Comparison of ENCODE assay signal across 17 mouse cellular contexts in genomic region chr10:7581401-7581800, GRCm38 (mm10).
"Had no signal": no experiment of that assay in that cellular context is flagged by ENCODE, and none has a peak within 500 bp of the region (broad histone marks: within the 10 kb centered on the region; RNA-seq: fewer than 3 reads in every experiment).

No protein-coding gene starts in this region.

- ATAC-seq: lung, postnatal 0 days had no signal

- H3K4me2 ChIP-seq: lung, embryonic 15.5 days; midbrain, embryonic 11.5 days; midbrain, embryonic 13.5 days; midbrain, embryonic 15.5 days; neural tube, embryonic 12.5 days had no signal

- H3K4me3 ChIP-seq: lung, embryonic 15.5 days; megakaryocyte, embryonic 14.5 days; midbrain, embryonic 13.5 days; midbrain, embryonic 15.5 days; neural tube, embryonic 12.5 days had no signal

- H3K9me3 ChIP-seq: lung, embryonic 15.5 days; megakaryocyte, embryonic 14.5 days; midbrain, embryonic 13.5 days; midbrain, embryonic 15.5 days; neural tube, embryonic 12.5 days had no signal

- H3K27ac ChIP-seq: lung, embryonic 15.5 days; macrophage; midbrain, embryonic 13.5 days; midbrain, embryonic 15.5 days; neural tube, embryonic 12.5 days had no signal

- H3K36me3 ChIP-seq: lung, embryonic 15.5 days; midbrain, embryonic 13.5 days; midbrain, embryonic 15.5 days; neural tube, embryonic 12.5 days had no signal

- DNase-seq: lung, adult 2 months; lung, postnatal 14 days; lung, postnatal 36 days; right cerebral cortex, postnatal 25 days; right cerebral cortex, postnatal 4 days; spleen, adult 18-20 months; thymus, adult 18-20 months; thymus, postnatal 14 days; thymus, postnatal 36 days had no signal

- H3K9ac ChIP-seq: lung, embryonic 15.5 days; midbrain, embryonic 13.5 days; midbrain, embryonic 15.5 days; neural tube, embryonic 12.5 days had no signal

- H3K27me3 ChIP-seq: lung, embryonic 15.5 days; midbrain, embryonic 13.5 days; midbrain, embryonic 15.5 days had no signal

- H3K4me1 ChIP-seq: lung, embryonic 15.5 days; midbrain, embryonic 15.5 days; neural tube, embryonic 12.5 days had no signal
